Mouse (Mus musculus) left cerebral cortex, postnatal 25 days (tissue): ENCODE data around the gene Foxn3. TPM values are rescaled to one million over a fixed set of nuclear protein-coding genes. Genes with fewer than 3 reads are reported as not detected.

Source experiments
- DNase-seq, 2 experiments: peaks; one replicate each; pipeline ENCODE4 v3.0.0; 2022; ENCODE audit warnings: low spot score in 2 of 2, mixed read lengths in 1 of 2
- intact Hi-C: fragments of 180-260 bp; cut with DNase I; formaldehyde crosslinking; loops from one replicate; pipeline ENCODE4 v1.15.1; 2025
- total RNA-seq, 2 experiments: library from RNA; stranded (reverse); gene quantifications; 2 replicates each; pipeline ENCODE4 v1.2.3; 2021

Gene Foxn3
- total RNA-seq, 2 experiments from 2014 or later, result 49.3 to 52.8 TPM

DNA sequence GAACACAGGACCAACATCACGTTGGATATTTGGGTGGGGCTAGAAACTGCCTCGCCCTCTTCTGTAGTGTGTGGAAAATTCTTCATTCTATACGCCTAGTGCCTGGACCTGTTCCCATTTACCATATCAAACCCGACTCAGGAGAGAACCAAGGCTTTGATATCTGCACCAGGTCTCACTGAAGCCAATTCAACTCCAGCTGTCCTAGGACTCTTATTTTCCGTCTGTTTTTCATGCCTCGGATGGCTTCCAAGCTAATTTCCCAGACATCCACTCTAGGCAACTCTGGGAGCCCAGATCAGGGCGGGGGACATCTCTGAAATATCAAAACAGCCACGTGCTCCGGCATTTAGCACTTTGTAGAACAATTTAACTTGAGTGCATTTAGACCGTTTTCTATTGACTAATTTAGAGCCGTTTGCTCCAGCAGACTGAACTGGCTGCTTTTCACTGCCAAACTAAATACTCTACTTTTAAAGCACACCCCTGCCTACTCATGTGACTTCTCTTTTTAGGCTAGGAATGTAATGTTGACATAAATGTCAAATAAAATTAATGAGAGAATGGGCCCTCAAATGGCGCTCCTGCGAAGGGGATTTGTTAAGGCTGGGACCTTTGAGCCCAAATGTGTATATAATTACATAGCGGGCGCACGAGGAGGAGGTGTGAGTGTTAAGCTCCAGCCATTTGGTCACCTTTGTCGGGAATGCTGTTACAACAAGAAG is 33.5 kb downstream of the Foxn3 start:
- intact Hi-C loops, result no loop called here
- peak in 1 of 2 experiments; percentile 6 for DNase-seq

DNA sequence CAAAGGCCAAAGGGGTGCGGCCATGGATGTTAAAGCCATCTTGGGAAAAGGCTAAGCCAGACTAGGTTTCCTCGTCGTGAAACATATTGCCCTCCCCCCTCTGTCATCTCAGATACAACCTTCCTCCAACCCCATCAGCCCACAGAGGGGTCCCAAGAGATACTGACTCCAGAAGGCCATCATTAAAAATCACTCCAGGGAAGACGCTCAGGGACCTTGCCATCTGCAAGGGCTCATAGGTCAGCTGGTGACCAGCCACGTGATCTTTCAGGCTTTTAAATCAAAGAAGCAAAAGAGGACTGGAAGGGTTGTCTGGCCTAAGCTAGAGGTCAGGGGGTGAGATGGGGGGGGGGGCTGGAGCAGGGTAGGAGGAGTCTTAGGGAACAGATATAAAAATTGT is 34.4 kb downstream of the Foxn3 start:
- DNase-seq, result no peak
- intact Hi-C loops, result no loop called here

DNA sequence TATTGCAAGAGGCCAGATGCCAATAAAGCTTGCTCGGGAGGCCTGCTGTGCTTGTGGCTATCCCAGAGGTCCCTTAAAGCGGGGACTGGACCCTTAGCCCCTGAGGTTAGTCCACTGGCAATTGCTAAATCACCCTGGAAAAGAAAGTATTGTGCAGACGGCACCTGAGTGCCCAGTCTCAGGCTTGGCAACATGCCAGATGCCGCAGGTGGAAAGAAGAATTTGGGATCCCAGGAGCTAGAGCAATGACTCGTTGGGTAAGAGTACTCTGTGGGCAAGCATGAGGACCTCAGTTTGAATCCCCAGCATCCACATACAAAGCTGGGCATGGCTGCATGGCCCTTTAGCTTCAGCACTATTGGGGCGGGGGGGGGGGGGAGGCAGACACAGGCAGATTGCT is 35.9 kb downstream of the Foxn3 start:
- intact Hi-C loops, result no loop called here
- no peak for DNase-seq

DNA sequence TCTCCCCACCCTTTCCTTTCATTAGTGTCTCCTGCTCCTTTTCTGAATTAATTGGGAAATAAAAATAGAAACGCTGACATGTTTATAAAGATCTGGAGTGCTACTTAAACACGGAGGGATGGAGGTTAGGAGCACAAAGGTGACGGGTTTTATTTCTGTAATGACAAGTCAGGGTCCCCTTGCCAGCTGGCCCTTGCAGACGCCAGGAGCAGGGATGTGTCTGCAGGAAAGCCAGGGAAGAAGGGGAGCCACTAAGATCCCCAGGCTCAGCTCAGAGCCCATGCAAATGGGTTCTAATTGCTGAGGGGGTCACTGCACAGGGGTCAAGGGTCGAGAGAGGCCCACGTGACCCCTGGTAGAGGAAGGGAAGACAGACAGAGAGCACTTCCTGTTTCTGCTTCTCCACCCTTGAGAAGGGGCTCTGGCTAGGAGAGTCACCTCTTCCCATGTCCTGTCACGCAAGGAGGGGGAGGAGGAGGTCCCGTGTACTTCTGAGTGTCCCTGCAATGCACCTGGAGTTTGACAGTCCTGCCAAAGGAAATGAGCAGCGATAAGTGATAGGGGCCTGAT is 36.7 kb downstream of the Foxn3 start:
- no peak for DNase-seq
- intact Hi-C loops, result no loop called here

DNA sequence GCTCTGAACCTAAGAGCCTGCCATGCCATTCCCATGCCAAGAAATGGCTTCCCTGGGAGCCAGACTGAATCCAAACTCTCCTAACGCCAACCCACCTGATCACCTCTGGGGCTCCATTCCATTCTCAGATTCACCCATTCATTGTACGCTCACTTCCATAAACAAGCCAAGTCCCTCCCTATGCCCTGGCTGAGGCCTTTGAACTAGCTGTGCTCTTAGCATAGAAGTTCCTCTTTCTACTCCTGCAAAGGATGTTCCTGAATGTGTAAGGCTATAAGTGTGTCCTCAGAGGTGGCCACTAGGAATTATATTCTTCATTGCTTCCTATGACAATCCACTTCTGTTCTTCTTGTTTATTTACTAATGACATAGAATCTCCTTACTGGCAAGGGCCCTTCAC is 40.5 kb downstream of the Foxn3 start:
- intact Hi-C loops, result no loop called here
- DNase-seq, result no peak

DNA sequence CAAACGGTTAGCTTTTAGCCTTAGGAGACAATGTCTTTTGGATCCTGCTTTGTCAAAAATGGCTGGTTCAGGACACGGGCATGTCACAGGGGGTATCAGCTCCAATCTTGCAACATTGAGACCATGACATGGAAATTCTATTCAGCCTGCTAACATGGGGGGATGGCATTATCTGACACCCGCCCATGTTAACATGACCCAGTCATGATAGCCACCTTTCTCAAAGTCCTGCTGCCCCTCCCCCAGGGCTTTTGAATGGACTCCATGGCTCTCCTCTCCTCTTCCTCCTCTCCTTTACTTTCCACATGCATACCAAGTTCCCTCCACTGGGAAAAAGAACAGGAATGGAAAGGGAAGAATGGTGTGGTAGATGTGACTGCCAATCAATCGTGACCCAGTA is 43.5 kb downstream of the Foxn3 start:
- DNase-seq, result no peak
- intact Hi-C loops, result no loop called here

GRCm38 (mm10) chr12:99519191-99519614 is 44.2 kb downstream of the Foxn3 start:
- no peak for DNase-seq

GRCm38 (mm10) chr12:99518640-99519039 is 44.7 kb downstream of the Foxn3 start:
- DNase-seq, result no peak
- intact Hi-C loops, result no loop called here

More at GRCm38 (mm10) chr12:99519191-99519614, 44.2 kb downstream of the Foxn3 start:
- intact Hi-C loops, result no loop called here

- intact Hi-C loops, result no loop called here
- no peak for DNase-seq
These were observed 45.3 kb downstream of the Foxn3 start for GRCm38 (mm10) chr12:99518126-99518525.

DNA sequence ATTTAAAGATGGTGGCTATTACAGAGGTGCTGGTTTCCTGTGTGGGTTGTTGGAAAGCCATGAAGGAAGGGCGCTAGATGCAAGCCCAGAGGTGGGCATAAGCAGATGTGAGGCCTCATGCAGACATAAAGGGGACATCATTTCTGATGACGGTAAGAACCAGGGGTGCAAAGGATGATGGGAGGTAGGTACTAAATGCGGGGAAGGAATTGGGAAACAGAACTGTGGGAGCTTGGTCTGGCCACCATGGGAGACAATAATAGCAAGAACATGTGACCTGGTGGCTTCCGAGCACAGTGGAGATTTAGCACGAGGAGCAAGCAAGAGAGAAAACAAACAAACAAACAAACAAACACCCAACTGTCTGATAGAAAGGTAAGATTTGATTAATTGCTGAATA is 46.1 kb downstream of the Foxn3 start:
- no peak for DNase-seq
- intact Hi-C loops, result no loop called here

DNA sequence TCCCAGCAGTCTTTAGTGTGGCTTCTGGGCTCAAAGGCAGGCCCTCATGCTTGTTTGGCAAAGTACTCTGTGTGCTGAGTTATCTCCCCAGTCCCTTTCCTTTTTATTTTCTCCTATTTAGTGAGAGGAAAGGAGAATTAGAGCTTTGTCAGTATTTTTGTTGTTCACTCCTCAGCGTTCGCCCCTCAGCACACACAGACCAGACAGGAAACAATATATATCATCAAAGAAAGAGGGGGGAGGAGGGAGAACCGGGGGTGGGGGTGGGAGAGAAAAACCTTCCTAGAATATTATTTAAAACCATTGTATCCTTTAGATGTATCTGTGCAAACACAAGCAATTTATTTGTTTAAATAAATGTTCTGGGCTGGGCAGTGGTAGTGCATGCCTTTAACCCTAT is 47.9 kb downstream of the Foxn3 start:
- intact Hi-C loops, result no loop called here
- DNase-seq, result no peak

DNA sequence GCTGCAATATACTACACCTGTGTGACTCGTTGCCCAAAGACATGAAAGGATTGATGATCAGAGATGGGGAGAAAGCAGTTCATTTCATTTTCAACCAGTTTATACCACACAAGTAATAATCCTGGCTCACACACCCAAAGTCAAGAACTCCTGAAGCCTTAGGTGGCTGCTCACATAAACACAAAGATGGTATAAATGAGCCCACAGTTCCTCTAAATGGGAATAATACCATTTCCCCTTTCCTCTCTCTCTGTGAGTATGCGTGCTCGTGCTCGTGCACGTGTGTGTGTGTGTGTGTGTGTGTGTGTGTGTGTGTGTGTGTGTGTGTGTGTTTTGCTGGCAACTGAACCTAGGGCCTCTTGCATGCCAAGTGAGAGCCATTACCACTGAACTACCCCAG is 51.7 kb downstream of the Foxn3 start:
- intact Hi-C loops, result no loop called here
- DNase-seq, result no peak

DNA sequence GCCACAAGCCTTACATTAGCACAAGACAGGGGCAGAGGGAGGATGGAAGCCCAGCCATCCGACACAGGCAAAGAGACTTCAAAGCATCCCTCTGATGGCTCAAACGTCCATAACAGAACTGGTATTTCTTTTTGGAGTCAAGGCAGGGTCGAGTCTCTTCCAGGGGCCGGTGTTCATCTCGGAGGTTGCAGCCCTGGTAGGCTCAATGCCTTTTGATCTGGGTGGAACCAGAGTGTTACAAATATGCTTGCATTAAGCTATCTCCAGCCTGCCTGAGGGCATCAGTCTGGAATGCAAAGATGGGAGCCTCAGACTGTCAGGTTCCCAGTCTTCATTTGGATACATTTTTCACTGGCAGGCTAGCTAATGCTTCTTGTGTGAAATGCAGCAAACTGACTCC is 52.6 kb downstream of the Foxn3 start:
- intact Hi-C loops, result no loop called here
- no peak for DNase-seq

DNA sequence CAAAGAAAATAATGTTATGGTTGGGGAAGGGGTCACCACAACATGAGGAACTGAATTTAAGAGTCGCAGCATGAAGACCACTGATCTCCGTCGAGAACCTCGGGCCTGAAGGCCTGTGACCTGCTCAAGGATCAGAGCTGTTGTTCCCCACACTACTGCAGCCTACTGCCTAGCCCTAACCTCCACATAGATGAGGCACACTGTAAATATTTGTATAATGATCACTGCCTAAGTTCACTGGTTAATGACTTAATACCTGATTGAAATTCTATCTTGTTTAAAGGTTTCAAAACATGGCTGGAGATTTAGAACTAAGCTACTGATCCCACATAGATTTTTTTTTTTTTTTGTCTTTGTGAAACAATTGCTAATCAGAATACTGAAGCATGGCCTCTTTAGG is 61.2 kb downstream of the Foxn3 start:
- DNase-seq, result no peak
- intact Hi-C loops, result no loop called here

GRCm38 (mm10) chr12:99498978-99499694 is 64.2 kb downstream of the Foxn3 start:
- intact Hi-C loops, result no loop called here

GRCm38 (mm10) chr12:99498189-99498977 is 65.0 kb downstream of the Foxn3 start:
- DNase-seq, result no peak
- intact Hi-C loops, result no loop called here

More at GRCm38 (mm10) chr12:99498978-99499694, 64.2 kb downstream of the Foxn3 start:
- DNase-seq, result peak; percentile 54 to 69

DNA sequence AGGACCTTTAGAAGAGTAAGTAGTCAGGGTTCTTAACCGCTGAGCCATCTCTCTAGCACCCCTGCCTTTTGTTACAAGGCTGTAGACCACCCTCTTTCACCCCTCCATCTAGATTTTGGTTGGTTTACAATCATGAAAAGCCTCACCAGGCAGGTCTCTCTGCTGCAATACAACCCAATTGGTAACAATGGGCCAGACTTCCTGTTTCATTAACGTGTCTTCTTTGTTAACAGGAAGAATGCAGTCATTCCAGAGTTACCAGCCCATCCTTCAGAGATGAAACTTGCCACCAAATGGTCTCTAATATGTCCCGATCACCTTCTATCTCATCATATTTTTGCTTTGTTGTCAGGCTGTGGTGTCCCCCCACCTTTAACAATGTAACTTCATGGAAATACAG is 66.4 kb downstream of the Foxn3 start:
- intact Hi-C loops, result no loop called here
- DNase-seq, result no peak

DNA sequence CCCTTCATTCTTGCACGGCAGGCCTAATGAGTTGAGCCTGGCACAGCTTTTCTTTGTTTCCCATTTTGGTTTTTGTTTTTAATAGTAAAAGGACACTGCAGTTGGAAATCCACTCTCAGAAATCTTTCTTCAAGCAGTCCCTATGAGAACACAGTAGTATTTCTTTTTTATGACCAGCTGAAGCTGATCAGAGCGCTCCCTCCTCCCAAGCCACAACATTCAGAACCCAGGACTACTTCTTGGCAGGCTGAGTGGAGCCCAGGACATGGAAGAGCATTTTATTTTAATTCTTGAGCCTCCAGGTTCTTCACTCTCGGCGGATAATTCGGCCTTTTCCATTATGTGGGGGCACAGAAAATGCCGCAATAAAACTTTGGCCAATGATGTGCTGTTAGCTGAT is 73.2 kb downstream of the Foxn3 start:
- intact Hi-C loops, result no loop called here

GRCm38 (mm10) chr12:99489001-99489592 is 74.3 kb downstream of the Foxn3 start:
- DNase-seq, result no peak
- intact Hi-C loops, result no loop called here

More for the DNA sequence above, 73.2 kb downstream of the Foxn3 start:
- no peak for DNase-seq

GRCm38 (mm10) chr12:99480372-99480771 is 83.0 kb downstream of the Foxn3 start:
- no peak for DNase-seq
- intact Hi-C loops, result no loop called here
